Mouse (Mus musculus) forebrain, embryonic 16.5 days (tissue): ENCODE measurements around the gene Prdx6. TPM values are rescaled to one million over a fixed set of nuclear protein-coding genes. Genes with fewer than 3 reads are reported as not detected.

Source experiments
- ATAC-seq: fragments of 200-750 bp; cut with Nextera tagmentation; 2 replicates; pipeline ENCODE4 v1.8.0; 2017; ENCODE audit warnings: mild to moderate bottlenecking, moderate library complexity
- H3K27ac ChIP-seq: fragments of 300-500 bp; sonication (generic); 2 replicates; pipeline ENCODE4 v1.5.1; 2014; ENCODE audit warnings: low read length, control low read depth
- H3K27me3 ChIP-seq: fragments of 300-500 bp; sonication (generic); replicated peaks from 2 replicates; pipeline ENCODE4 v1.6.1; 2014; ENCODE audit warnings: low read length; ENCODE audit not compliant: control insufficient read depth, insufficient read depth
- H3K36me3 ChIP-seq: fragments of 300-500 bp; sonication (generic); 2 replicates; pipeline ENCODE4 v1.6.1; 2014; ENCODE audit not compliant: control insufficient read depth, insufficient read depth
- H3K4me1 ChIP-seq: fragments of 300-500 bp; sonication (generic); replicated peaks from 2 replicates; pipeline ENCODE4 v1.6.1; 2014; ENCODE audit warnings: low read length; ENCODE audit not compliant: control insufficient read depth, insufficient read depth
- H3K4me2 ChIP-seq: fragments of 300-500 bp; sonication (generic); 2 replicates; pipeline ENCODE4 v1.6.1; 2014; ENCODE audit warnings: mild to moderate bottlenecking, low read length, control low read depth
- H3K4me3 ChIP-seq: fragments of 300-500 bp; sonication (generic); replicated peaks from 2 replicates; pipeline ENCODE4 v1.5.1; 2014; ENCODE audit warnings: mild to moderate bottlenecking, low read length, control low read depth
- H3K9ac ChIP-seq: fragments of 300-500 bp; sonication (generic); replicated peaks from 2 replicates; pipeline ENCODE4 v1.6.1; 2014; ENCODE audit warnings: low read depth, low read length, control low read depth
- H3K9me3 ChIP-seq: fragments of 300-500 bp; sonication (generic); 2 replicates; pipeline ENCODE4 v1.6.1; 2016; ENCODE audit warnings: low read length; ENCODE audit not compliant: control insufficient read depth
- WGBS: fragments of 180-500 bp; shearing (Covaris S2); extraction: QIAGEN DNeasy Blood & Tissue Kit; methylation state at CpG from one replicate; pipeline ENCODE4 v1.1.7; 2014; 5-methylcytosine and 5-hydroxymethylcytosine counted together
- polyA plus RNA-seq: library from polyadenylated mRNA; unstranded; fragments of >200 nt; fragmentation: Nextera tagmentation; extraction: Ambion mirVana; gene quantifications from 2 replicates; pipeline ENCODE4 v1.2.1, GENCODE M21; 2015

Gene Prdx6
- polyA plus RNA-seq, 1 experiment from 2014 or later, result 214 TPM

GRCm38 (mm10) chr1:161254361-161254760, 3.3 kb upstream of the Prdx6 start:
- Histone ChIP-seq H3K27ac (no peak overlapping the region), H3K9me3 (no peaks in the 10 kb centered on the region), H3K4me3 (no peak overlapping the region), H3K9ac (no peak overlapping the region), H3K4me2 (no peak overlapping the region), H3K36me3 (no peaks in the 10 kb centered on the region), H3K4me1 (peaks cover 12% of the 10 kb centered on the region), H3K27me3 (no peaks in the 10 kb centered on the region; the same call in 1 of the 2 replicates)
- WGBS, result 100% methylated on average over 1 of the region's 1 CpGs
- no peak for ATAC-seq

- peaks cover 23% of the 10 kb centered on the region for H3K4me1 ChIP-seq
- WGBS, result 70% methylated on average over 3 of the region's 3 CpGs
These were observed 1.9 kb upstream of the Prdx6 start for GRCm38 (mm10) chr1:161252901-161253300.

GRCm38 (mm10) chr1:161252365-161252764, 1.3 kb upstream of the Prdx6 start:
- no peak overlapping the region for H3K4me2 ChIP-seq
- no peak overlapping the region for H3K4me3 ChIP-seq
- no peaks in the 10 kb centered on the region; the same call in 1 of the 2 replicates for H3K27me3 ChIP-seq
- H3K4me1 ChIP-seq, result peaks cover 23% of the 10 kb centered on the region
- no peaks in the 10 kb centered on the region for H3K36me3 ChIP-seq
- H3K9ac ChIP-seq, result no peak overlapping the region
- no peak overlapping the region for H3K27ac ChIP-seq
- no peak for ATAC-seq
- WGBS, result 81% methylated on average over 9 of the region's 9 CpGs
- H3K9me3 ChIP-seq, result no peaks in the 10 kb centered on the region

More at GRCm38 (mm10) chr1:161252901-161253300, 1.9 kb upstream of the Prdx6 start:
- Histone ChIP-seq H3K9ac (no peak overlapping the region), H3K36me3 (no peaks in the 10 kb centered on the region), H3K9me3 (no peaks in the 10 kb centered on the region), H3K4me2 (no peak overlapping the region), H3K27ac (no peak overlapping the region), H3K4me3 (no peak overlapping the region), H3K27me3 (no peaks in the 10 kb centered on the region; the same call in 1 of the 2 replicates)
- no peak for ATAC-seq

GRCm38 (mm10) chr1:161251417-161252265, 622 bp upstream of the Prdx6 start:
- peak overlapping the region; percentile 87 for H3K4me3 ChIP-seq
- 70% methylated on average over 9 of the region's 9 CpGs for WGBS
- H3K27ac ChIP-seq, result no peak overlapping the region
- no peaks in the 10 kb centered on the region for H3K36me3 ChIP-seq
- peaks cover 25% of the 10 kb centered on the region for H3K4me1 ChIP-seq
- H3K27me3 ChIP-seq, result no peaks in the 10 kb centered on the region; the same call in 1 of the 2 replicates
- H3K9me3 ChIP-seq, result no peaks in the 10 kb centered on the region
- H3K4me2 ChIP-seq, result peak overlapping the region; percentile 95
- peak overlapping the region; percentile 76 for H3K9ac ChIP-seq
- no peak; the same call in 1 of the 2 replicates for ATAC-seq

GRCm38 (mm10) chr1:161250031-161250603, 902 bp downstream of the Prdx6 start:
- H3K9ac ChIP-seq, result peak overlapping the region; percentile 76
- no peaks in the 10 kb centered on the region for H3K36me3 ChIP-seq
- ATAC-seq, result peak; percentile 49
- WGBS, result under 1% methylated on average over 15 of the region's 15 CpGs
- H3K27me3 ChIP-seq, result no peaks in the 10 kb centered on the region; the same call in 1 of the 2 replicates
- peak overlapping the region; percentile 87 for H3K4me3 ChIP-seq
- H3K4me1 ChIP-seq, result peaks cover 25% of the 10 kb centered on the region
- no peaks in the 10 kb centered on the region for H3K9me3 ChIP-seq
- peak overlapping the region; percentile 95 for H3K4me2 ChIP-seq
- H3K27ac ChIP-seq, result no peak overlapping the region; the same call in 1 of the 2 replicates

GRCm38 (mm10) chr1:161249442-161249841, 1.6 kb downstream of the Prdx6 start:
- 43% methylated on average over 6 of the region's 6 CpGs for WGBS
- H3K9ac ChIP-seq, result peak overlapping the region; percentile 76; the same call in 1 of the 2 replicates
- no peak for ATAC-seq

GRCm38 (mm10) chr1:161248685-161249084, 2.3 kb downstream of the Prdx6 start:
- peaks cover 25% of the 10 kb centered on the region for H3K4me1 ChIP-seq
- no peaks in the 10 kb centered on the region; the same call in 1 of the 2 replicates for H3K27me3 ChIP-seq
- H3K9ac ChIP-seq, result no peak overlapping the region
- no peak for ATAC-seq
- no peak overlapping the region for H3K27ac ChIP-seq
- H3K36me3 ChIP-seq, result peaks cover 3% of the 10 kb centered on the region; the same call in 1 of the 2 replicates
- WGBS, result 52% methylated on average over 7 of the region's 7 CpGs
- no peaks in the 10 kb centered on the region for H3K9me3 ChIP-seq
- peak overlapping the region; percentile 95 for H3K4me2 ChIP-seq
- no peak overlapping the region; the same call in 1 of the 2 replicates for H3K4me3 ChIP-seq

More at GRCm38 (mm10) chr1:161249442-161249841, 1.6 kb downstream of the Prdx6 start:
- Histone ChIP-seq H3K36me3 (no peaks in the 10 kb centered on the region), H3K4me2 (peak overlapping the region; percentile 95), H3K27me3 (no peaks in the 10 kb centered on the region; the same call in 1 of the 2 replicates), H3K27ac (no peak overlapping the region), H3K9me3 (no peaks in the 10 kb centered on the region), H3K4me3 (peak overlapping the region; percentile 87), H3K4me1 (peaks cover 25% of the 10 kb centered on the region)

GRCm38 (mm10) chr1:161247643-161248580, 3.1 kb downstream of the Prdx6 start:
- no peaks in the 10 kb centered on the region; the same call in 1 of the 2 replicates for H3K27me3 ChIP-seq
- H3K4me1 ChIP-seq, result peaks cover 25% of the 10 kb centered on the region
- peak overlapping the region; percentile 16; the same call in 1 of the 2 replicates for H3K4me2 ChIP-seq
- H3K9ac ChIP-seq, result no peak overlapping the region
- WGBS, result 66% methylated on average over 11 of the region's 11 CpGs
- ATAC-seq, result no peak
- no peak overlapping the region for H3K27ac ChIP-seq
- peaks cover 9% of the 10 kb centered on the region for H3K36me3 ChIP-seq
- no peak overlapping the region for H3K4me3 ChIP-seq
- no peaks in the 10 kb centered on the region for H3K9me3 ChIP-seq
